Mouse (Mus musculus): ENCODE results near the gene Syne1.

DNA sequence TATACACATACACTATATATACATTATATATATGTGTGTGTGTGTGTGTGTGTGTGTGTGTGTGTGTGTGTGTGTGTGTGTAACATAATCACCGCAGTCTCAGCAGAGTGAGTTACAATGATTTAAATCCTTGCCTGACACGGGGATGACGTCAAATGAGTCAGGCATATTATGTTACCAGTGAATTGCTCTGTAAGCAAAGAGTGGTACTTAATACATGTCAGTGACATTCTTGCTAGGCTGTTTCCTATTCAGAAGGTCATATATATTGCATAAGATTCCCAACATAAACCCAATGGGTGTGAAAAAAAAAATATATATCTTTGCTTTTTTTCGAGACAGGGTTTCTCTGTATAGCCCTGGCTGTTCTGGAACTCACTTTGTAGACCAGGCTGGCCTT is 462.1 kb downstream of the Syne1 start:
- TF ChIP-seq CTCF (IDR thresholded peaks at IDR 0.05; ENCODE audit: low read depth) (no peak), EP300 (IDR thresholded peaks at IDR 0.05; ENCODE audit: low read depth) (no peak)

Measured in liver, postnatal 0 days (tissue).